Mouse (Mus musculus): Measurements from ENCODE around the gene Kcna3. TPM values are rescaled to one million over a fixed set of nuclear protein-coding genes. Genes with fewer than 3 reads are reported as not detected.

Gene Kcna3
- polyA plus RNA-seq, 1 experiment from 2014 or later, result 12.5 TPM

GRCm38 (mm10) chr3:107066165-107066850, 30.3 kb downstream of the Kcna3 start:
- Histone ChIP-seq H3K4me3 (replicated peaks) (no peak overlapping the region), H3K9ac (replicated peaks) (no peak overlapping the region), H3K4me1 (replicated peaks) (peaks cover 17% of the 10 kb centered on the region), H3K9me3 (no peaks in the 10 kb centered on the region), H3K4me2 (replicated peaks) (no peak overlapping the region; the same call in 1 of the 2 replicates), H3K27me3 (no peaks in the 10 kb centered on the region), H3K36me3 (no peaks in the 10 kb centered on the region), H3K27ac (peak overlapping the region; percentile 83)
- WGBS, result 51% methylated on average over 7 of the region's 7 CpGs
- peak; percentile 85 for ATAC-seq

- Histone ChIP-seq H3K36me3 (no peaks in the 10 kb centered on the region), H3K27me3 (no peaks in the 10 kb centered on the region), H3K4me2 (replicated peaks) (no peak overlapping the region), H3K27ac (peak overlapping the region; percentile 83), H3K4me1 (replicated peaks) (peaks cover 17% of the 10 kb centered on the region), H3K9me3 (no peaks in the 10 kb centered on the region), H3K9ac (replicated peaks) (no peak overlapping the region), H3K4me3 (replicated peaks) (no peak overlapping the region)
- 72% methylated on average over 6 of the region's 6 CpGs for WGBS
- ATAC-seq, result no peak
Observed at GRCm38 (mm10) chr3:107067245-107067644, 31.3 kb downstream of the Kcna3 start.

GRCm38 (mm10) chr3:107073863-107074262, 37.9 kb downstream of the Kcna3 start:
- no peaks in the 10 kb centered on the region for H3K27me3 ChIP-seq
- ATAC-seq, result no peak
- H3K4me2 ChIP-seq (replicated peaks), result no peak overlapping the region
- H3K36me3 ChIP-seq, result no peaks in the 10 kb centered on the region
- H3K4me1 ChIP-seq (replicated peaks), result no peaks in the 10 kb centered on the region
- H3K9me3 ChIP-seq, result no peaks in the 10 kb centered on the region
- H3K4me3 ChIP-seq (replicated peaks), result no peak overlapping the region
- H3K27ac ChIP-seq, result no peak overlapping the region
- 72% methylated on average over 2 of the region's 2 CpGs for WGBS
- no peak overlapping the region for H3K9ac ChIP-seq (replicated peaks)

GRCm38 (mm10) chr3:107075705-107076104, 39.7 kb downstream of the Kcna3 start:
- no peak overlapping the region for H3K27ac ChIP-seq
- H3K9ac ChIP-seq (replicated peaks), result no peak overlapping the region
- no peak for ATAC-seq
- H3K36me3 ChIP-seq, result no peaks in the 10 kb centered on the region
- no peaks in the 10 kb centered on the region for H3K27me3 ChIP-seq
- H3K4me1 ChIP-seq (replicated peaks), result no peaks in the 10 kb centered on the region; the same call in 1 of the 2 replicates
- H3K4me2 ChIP-seq (replicated peaks), result no peak overlapping the region
- WGBS, result 100% methylated on average over 1 of the region's 1 CpGs
- H3K9me3 ChIP-seq, result no peaks in the 10 kb centered on the region
- H3K4me3 ChIP-seq (replicated peaks), result no peak overlapping the region

- no peak overlapping the region for H3K4me2 ChIP-seq (replicated peaks)
- H3K27me3 ChIP-seq, result no peaks in the 10 kb centered on the region
- 91% methylated on average over 3 of the region's 3 CpGs for WGBS
- H3K9me3 ChIP-seq, result no peaks in the 10 kb centered on the region
- no peak for ATAC-seq
- H3K36me3 ChIP-seq, result no peaks in the 10 kb centered on the region
- no peaks in the 10 kb centered on the region; the same call in 1 of the 2 replicates for H3K4me1 ChIP-seq (replicated peaks)
- no peak overlapping the region for H3K9ac ChIP-seq (replicated peaks)
- no peak overlapping the region for H3K27ac ChIP-seq
- no peak overlapping the region for H3K4me3 ChIP-seq (replicated peaks)
Observed at GRCm38 (mm10) chr3:107076658-107077057, 40.7 kb downstream of the Kcna3 start.

GRCm38 (mm10) chr3:107077101-107077500, 41.1 kb downstream of the Kcna3 start:
- Histone ChIP-seq H3K9me3 (no peaks in the 10 kb centered on the region), H3K4me2 (replicated peaks) (no peak overlapping the region), H3K27ac (no peak overlapping the region), H3K4me1 (replicated peaks) (no peaks in the 10 kb centered on the region; the same call in 1 of the 2 replicates), H3K9ac (replicated peaks) (no peak overlapping the region), H3K27me3 (no peaks in the 10 kb centered on the region), H3K36me3 (no peaks in the 10 kb centered on the region), H3K4me3 (replicated peaks) (no peak overlapping the region)
- ATAC-seq, result no peak
- WGBS, result 86% methylated on average over 2 of the region's 2 CpGs

- H3K4me3 ChIP-seq (replicated peaks), result no peak overlapping the region
- no peaks in the 10 kb centered on the region; the same call in 1 of the 2 replicates for H3K4me1 ChIP-seq (replicated peaks)
- H3K9me3 ChIP-seq, result no peaks in the 10 kb centered on the region
- no peak overlapping the region for H3K27ac ChIP-seq
- 88% methylated on average over 3 of the region's 3 CpGs for WGBS
- no peak overlapping the region for H3K4me2 ChIP-seq (replicated peaks)
- no peaks in the 10 kb centered on the region for H3K36me3 ChIP-seq
- no peak overlapping the region for H3K9ac ChIP-seq (replicated peaks)
- no peaks in the 10 kb centered on the region for H3K27me3 ChIP-seq
- ATAC-seq, result 0 out of 2 replicates have a peak, but pooled peaks have one; percentile 9
Observed at GRCm38 (mm10) chr3:107080803-107081202, 44.8 kb downstream of the Kcna3 start.

GRCm38 (mm10) chr3:107081227-107081626, 45.3 kb downstream of the Kcna3 start:
- Histone ChIP-seq H3K9ac (replicated peaks) (no peak overlapping the region), H3K27me3 (no peaks in the 10 kb centered on the region), H3K27ac (no peak overlapping the region), H3K9me3 (no peaks in the 10 kb centered on the region), H3K36me3 (no peaks in the 10 kb centered on the region), H3K4me2 (replicated peaks) (no peak overlapping the region), H3K4me3 (replicated peaks) (no peak overlapping the region), H3K4me1 (replicated peaks) (no peaks in the 10 kb centered on the region; the same call in 1 of the 2 replicates)
- peak; percentile 56; the same call in 1 of the 2 replicates for ATAC-seq
- WGBS, result 31% methylated on average over 3 of the region's 3 CpGs

- Histone ChIP-seq H3K4me1 (replicated peaks) (no peaks in the 10 kb centered on the region; the same call in 1 of the 2 replicates), H3K4me3 (replicated peaks) (no peak overlapping the region), H3K9me3 (no peaks in the 10 kb centered on the region), H3K4me2 (replicated peaks) (no peak overlapping the region), H3K9ac (replicated peaks) (no peak overlapping the region), H3K27me3 (no peaks in the 10 kb centered on the region), H3K27ac (no peak overlapping the region), H3K36me3 (no peaks in the 10 kb centered on the region)
- ATAC-seq, result no peak
- 89% methylated on average over 3 of the region's 3 CpGs for WGBS
Observed at GRCm38 (mm10) chr3:107084586-107084985, 48.6 kb downstream of the Kcna3 start.

- H3K9me3 ChIP-seq, result no peaks in the 10 kb centered on the region
- 94% methylated on average over 4 of the region's 4 CpGs for WGBS
- no peaks in the 10 kb centered on the region for H3K36me3 ChIP-seq
- no peak overlapping the region for H3K4me3 ChIP-seq (replicated peaks)
- no peak overlapping the region for H3K9ac ChIP-seq (replicated peaks)
- no peak overlapping the region for H3K4me2 ChIP-seq (replicated peaks)
- no peak overlapping the region for H3K27ac ChIP-seq
- H3K27me3 ChIP-seq, result no peaks in the 10 kb centered on the region
- no peak for ATAC-seq
- H3K4me1 ChIP-seq (replicated peaks), result no peaks in the 10 kb centered on the region
Observed at GRCm38 (mm10) chr3:107087410-107087809, 51.4 kb downstream of the Kcna3 start.
